Mouse (Mus musculus) limb, embryonic 13.5 days (tissue): Measurements from ENCODE around the gene Plekhj1. TPM values are rescaled to one million over a fixed set of nuclear protein-coding genes. Genes with fewer than 3 reads are reported as not detected.
A peak's percentile ranks its signal among the peaks of the same experiment; 100 is the strongest.

Source experiments
- ATAC-seq: fragments of 200-750 bp; cut with Nextera tagmentation; 2 replicates; pipeline ENCODE4 v1.8.0; 2017; ENCODE audit warnings: low read depth, moderate number of reproducible peaks, moderate TSS enrichment; ENCODE audit not compliant: low FRiP score
- H3K27ac ChIP-seq: fragments of 300-500 bp; sonication (generic); 2 replicates; pipeline ENCODE4 v1.5.1; 2015; ENCODE audit warnings: inconsistent platforms, mild to moderate bottlenecking, moderate library complexity
- H3K27me3 ChIP-seq: fragments of 300-500 bp; sonication (generic); 2 replicates; pipeline ENCODE4 v1.6.1; 2015; ENCODE audit warnings: mild to moderate bottlenecking, inconsistent platforms
- H3K36me3 ChIP-seq: fragments of 300-500 bp; sonication (generic); 2 replicates; pipeline ENCODE4 v1.6.1; 2015; ENCODE audit warnings: inconsistent platforms, mild to moderate bottlenecking, moderate library complexity
- H3K4me1 ChIP-seq: fragments of 300-500 bp; sonication (generic); 2 replicates; pipeline ENCODE4 v1.6.1; 2015; ENCODE audit warnings: inconsistent platforms
- H3K4me2 ChIP-seq: fragments of 300-500 bp; sonication (generic); replicated peaks from 2 replicates; pipeline ENCODE4 v1.6.1; 2015; ENCODE audit warnings: inconsistent platforms, mild to moderate bottlenecking, moderate library complexity
- H3K4me3 ChIP-seq: fragments of 300-500 bp; sonication (generic); 2 replicates; pipeline ENCODE4 v1.5.1; 2015; ENCODE audit warnings: moderate library complexity, mild to moderate bottlenecking, inconsistent platforms
- H3K9ac ChIP-seq: fragments of 300-500 bp; sonication (generic); 2 replicates; pipeline ENCODE4 v1.6.1; 2015; ENCODE audit warnings: mild to moderate bottlenecking, inconsistent platforms
- H3K9me3 ChIP-seq: fragments of 300-500 bp; sonication (generic); 2 replicates; pipeline ENCODE4 v1.6.1; 2016; ENCODE audit warnings: inconsistent platforms
- WGBS: fragments of 180-500 bp; shearing (Covaris S2); methylation state at CpG from one replicate; pipeline ENCODE4 v1.1.7; 2015; 5-methylcytosine and 5-hydroxymethylcytosine counted together
- polyA plus RNA-seq: library from polyadenylated mRNA; unstranded; fragments of >200 nt; fragmentation: Nextera tagmentation; extraction: Ambion mirVana; gene quantifications from 2 replicates; pipeline ENCODE4 v1.2.1, GENCODE M21; 2015

Gene Plekhj1
- polyA plus RNA-seq, 1 experiment from 2014 or later = 127 TPM

- WGBS = 98% methylated on average over 2 of the region's 2 CpGs
- ATAC-seq = no peak
- H3K9ac ChIP-seq = no peak overlapping the region
- no peaks in the 10 kb centered on the region for H3K27me3 ChIP-seq
- H3K27ac ChIP-seq = no peak overlapping the region
- H3K4me2 ChIP-seq = no peak overlapping the region
- H3K4me3 ChIP-seq = no peak overlapping the region
- no peaks in the 10 kb centered on the region for H3K9me3 ChIP-seq
- H3K36me3 ChIP-seq = peaks cover 100% of the 10 kb centered on the region
- no peaks in the 10 kb centered on the region for H3K4me1 ChIP-seq
Observed at GRCm38 (mm10) chr10:80784302-80784701, 14.1 kb downstream of the Plekhj1 start.

GRCm38 (mm10) chr10:80779565-80779964, 18.9 kb downstream of the Plekhj1 start:
- Histone ChIP-seq H3K4me2 (no peak overlapping the region), H3K4me1 (peaks cover 3% of the 10 kb centered on the region; the same call in 1 of the 2 replicates), H3K27me3 (no peaks in the 10 kb centered on the region), H3K36me3 (peaks cover 100% of the 10 kb centered on the region), H3K9ac (no peak overlapping the region), H3K4me3 (no peak overlapping the region), H3K9me3 (no peaks in the 10 kb centered on the region), H3K27ac (no peak overlapping the region)
- no peak for ATAC-seq

GRCm38 (mm10) chr10:80777123-80777522, 21.3 kb downstream of the Plekhj1 start:
- no peak overlapping the region for H3K27ac ChIP-seq
- H3K9me3 ChIP-seq = no peaks in the 10 kb centered on the region
- H3K4me3 ChIP-seq = no peak overlapping the region
- H3K36me3 ChIP-seq = peaks cover 100% of the 10 kb centered on the region
- H3K27me3 ChIP-seq = no peaks in the 10 kb centered on the region
- no peak overlapping the region for H3K9ac ChIP-seq
- WGBS = 90% methylated on average over 5 of the region's 5 CpGs
- peaks cover 13% of the 10 kb centered on the region for H3K4me1 ChIP-seq
- ATAC-seq = no peak
- no peak overlapping the region for H3K4me2 ChIP-seq

- H3K36me3 ChIP-seq = peaks cover 100% of the 10 kb centered on the region
- no peaks in the 10 kb centered on the region for H3K27me3 ChIP-seq
- no peak overlapping the region for H3K27ac ChIP-seq
- H3K9ac ChIP-seq = 0 out of 2 replicates have a peak overlapping the region, but pooled peaks have one; percentile 35
- H3K4me2 ChIP-seq = no peak overlapping the region
- no peaks in the 10 kb centered on the region for H3K9me3 ChIP-seq
- H3K4me1 ChIP-seq = peaks cover 13% of the 10 kb centered on the region
- ATAC-seq = no peak
- WGBS = 88% methylated on average over 6 of the region's 6 CpGs
- H3K4me3 ChIP-seq = no peak overlapping the region
Observed at GRCm38 (mm10) chr10:80776358-80776869, 22.0 kb downstream of the Plekhj1 start.

- peak overlapping the region; percentile 35; the same call in 1 of the 2 replicates for H3K9ac ChIP-seq
- no peaks in the 10 kb centered on the region for H3K9me3 ChIP-seq
- WGBS = 86% methylated on average over 4 of the region's 4 CpGs
- H3K27me3 ChIP-seq = no peaks in the 10 kb centered on the region
- no peak for ATAC-seq
- H3K36me3 ChIP-seq = peaks cover 100% of the 10 kb centered on the region
- H3K4me3 ChIP-seq = no peak overlapping the region
- no peak overlapping the region for H3K4me2 ChIP-seq
- H3K4me1 ChIP-seq = peaks cover 13% of the 10 kb centered on the region
- no peak overlapping the region for H3K27ac ChIP-seq
Observed at GRCm38 (mm10) chr10:80775731-80776130, 22.7 kb downstream of the Plekhj1 start.

- no peaks in the 10 kb centered on the region for H3K9me3 ChIP-seq
- 89% methylated on average over 4 of the region's 4 CpGs for WGBS
- no peak for ATAC-seq
- no peak overlapping the region for H3K4me3 ChIP-seq
- H3K36me3 ChIP-seq = peaks cover 100% of the 10 kb centered on the region
- no peak overlapping the region for H3K27ac ChIP-seq
- H3K9ac ChIP-seq = 0 out of 2 replicates have a peak overlapping the region, but pooled peaks have one; percentile 31
- no peak overlapping the region for H3K4me2 ChIP-seq
- no peaks in the 10 kb centered on the region for H3K27me3 ChIP-seq
- H3K4me1 ChIP-seq = peaks cover 13% of the 10 kb centered on the region
Observed at GRCm38 (mm10) chr10:80774981-80775380, 23.4 kb downstream of the Plekhj1 start.

GRCm38 (mm10) chr10:80774549-80774948, 23.9 kb downstream of the Plekhj1 start:
- ATAC-seq = peak; percentile 68; the same call in 1 of the 2 replicates
- H3K9ac ChIP-seq = no peak overlapping the region; the same call in 1 of the 2 replicates
- 28% methylated on average over 2 of the region's 2 CpGs for WGBS
- peaks cover 13% of the 10 kb centered on the region for H3K4me1 ChIP-seq
- H3K36me3 ChIP-seq = peaks cover 100% of the 10 kb centered on the region
- no peak overlapping the region for H3K4me3 ChIP-seq
- no peaks in the 10 kb centered on the region for H3K9me3 ChIP-seq
- H3K4me2 ChIP-seq = no peak overlapping the region
- no peaks in the 10 kb centered on the region for H3K27me3 ChIP-seq
- H3K27ac ChIP-seq = peak overlapping the region; percentile 67; the same call in 1 of the 2 replicates

- peaks cover 98% of the 10 kb centered on the region for H3K36me3 ChIP-seq
- peaks cover 13% of the 10 kb centered on the region for H3K4me1 ChIP-seq
- H3K4me3 ChIP-seq = no peak overlapping the region
- H3K9me3 ChIP-seq = no peaks in the 10 kb centered on the region
- 87% methylated on average over 5 of the region's 5 CpGs for WGBS
- no peak overlapping the region for H3K4me2 ChIP-seq
- ATAC-seq = no peak
- peak overlapping the region; percentile 67 for H3K27ac ChIP-seq
- no peaks in the 10 kb centered on the region for H3K27me3 ChIP-seq
- peak overlapping the region; percentile 43 for H3K9ac ChIP-seq
Observed at GRCm38 (mm10) chr10:80773816-80774215, 24.6 kb downstream of the Plekhj1 start.

- no peak for ATAC-seq
- WGBS = 85% methylated on average over 6 of the region's 6 CpGs
- Histone ChIP-seq H3K36me3 (peaks cover 89% of the 10 kb centered on the region), H3K9me3 (no peaks in the 10 kb centered on the region), H3K9ac (no peak overlapping the region), H3K4me3 (no peak overlapping the region), H3K27me3 (no peaks in the 10 kb centered on the region), H3K4me1 (no peaks in the 10 kb centered on the region), H3K4me2 (no peak overlapping the region), H3K27ac (no peak overlapping the region)
Observed at GRCm38 (mm10) chr10:80768365-80768764, 30.1 kb downstream of the Plekhj1 start.

GRCm38 (mm10) chr10:80766161-80766815, 32.1 kb downstream of the Plekhj1 start:
- Histone ChIP-seq H3K9me3 (no peaks in the 10 kb centered on the region), H3K27ac (no peak overlapping the region), H3K27me3 (no peaks in the 10 kb centered on the region), H3K4me2 (no peak overlapping the region), H3K4me1 (peaks cover 6% of the 10 kb centered on the region), H3K9ac (no peak overlapping the region), H3K36me3 (peaks cover 72% of the 10 kb centered on the region), H3K4me3 (no peak overlapping the region)
- no peak for ATAC-seq
- WGBS = 80% methylated on average over 10 of the region's 10 CpGs

GRCm38 (mm10) chr10:80765746-80766145, 32.7 kb downstream of the Plekhj1 start:
- Histone ChIP-seq H3K4me3 (no peak overlapping the region), H3K27me3 (no peaks in the 10 kb centered on the region), H3K9me3 (no peaks in the 10 kb centered on the region), H3K36me3 (peaks cover 66% of the 10 kb centered on the region), H3K27ac (no peak overlapping the region), H3K4me1 (peaks cover 11% of the 10 kb centered on the region), H3K9ac (no peak overlapping the region), H3K4me2 (no peak overlapping the region)
- WGBS = 70% methylated on average over 2 of the region's 2 CpGs
- no peak for ATAC-seq

- ATAC-seq = no peak
- Histone ChIP-seq H3K27ac (no peak overlapping the region), H3K36me3 (peaks cover 46% of the 10 kb centered on the region), H3K9ac (no peak overlapping the region), H3K9me3 (no peaks in the 10 kb centered on the region), H3K27me3 (no peaks in the 10 kb centered on the region), H3K4me3 (no peak overlapping the region), H3K4me2 (no peak overlapping the region), H3K4me1 (peaks cover 15% of the 10 kb centered on the region)
- WGBS = 87% methylated on average over 2 of the region's 2 CpGs
Observed at GRCm38 (mm10) chr10:80763502-80763901, 34.9 kb downstream of the Plekhj1 start.

GRCm38 (mm10) chr10:80761821-80762220, 36.6 kb downstream of the Plekhj1 start:
- Histone ChIP-seq H3K27me3 (no peaks in the 10 kb centered on the region), H3K4me1 (peaks cover 31% of the 10 kb centered on the region), H3K27ac (no peak overlapping the region), H3K4me3 (no peak overlapping the region), H3K9ac (no peak overlapping the region), H3K9me3 (no peaks in the 10 kb centered on the region), H3K36me3 (peaks cover 30% of the 10 kb centered on the region), H3K4me2 (no peak overlapping the region)
- 79% methylated on average over 3 of the region's 3 CpGs for WGBS
- ATAC-seq = no peak
